Mouse (Mus musculus): ENCODE measurements around the gene Catip. TPM values are rescaled to one million over a fixed set of nuclear protein-coding genes. Genes with fewer than 3 reads are reported as not detected.

Gene Catip
- polyA plus RNA-seq, 1 experiment = 25.9 TPM

GRCm38 (mm10) chr1:74329899-74330431, 31.9 kb upstream of the Catip start:
- TF ChIP-seq POLR2A (IDR thresholded peaks at IDR 0.05; ENCODE audit: control insufficient read depth, low read depth, low read length) = no peak
- no peak for TF ChIP-seq CTCF (IDR thresholded peaks at IDR 0.05; ENCODE audit: control insufficient read depth, insufficient read depth, insufficient replicate concordance, low read depth, low read length)
- no peaks in the 10 kb centered on the region for H3K27me3 ChIP-seq (ENCODE audit: control insufficient read depth, insufficient read depth, low read length)
- no peak overlapping the region for H3K4me3 ChIP-seq (ENCODE audit: control insufficient read depth, low read depth, low read length)
- no peaks in the 10 kb centered on the region for H3K36me3 ChIP-seq (ENCODE audit: control insufficient read depth, insufficient read depth, low read length)
- H3K27ac ChIP-seq (ENCODE audit: control insufficient read depth, insufficient read depth, low read depth, low read length) = no peak overlapping the region
- H3K4me1 ChIP-seq (ENCODE audit: control insufficient read depth, insufficient read depth, low read length) = peaks cover 7% of the 10 kb centered on the region

GRCm38 (mm10) chr1:74331046-74331681, 30.7 kb upstream of the Catip start:
- Histone ChIP-seq H3K27me3 (ENCODE audit: control insufficient read depth, insufficient read depth, low read length) (no peaks in the 10 kb centered on the region), H3K4me1 (ENCODE audit: control insufficient read depth, insufficient read depth, low read length) (peaks cover 9% of the 10 kb centered on the region), H3K4me3 (ENCODE audit: control insufficient read depth, low read depth, low read length) (no peak overlapping the region), H3K27ac (ENCODE audit: control insufficient read depth, insufficient read depth, low read depth, low read length) (peak overlapping the region; percentile 2; the same call in 1 of the 2 replicates), H3K36me3 (ENCODE audit: control insufficient read depth, insufficient read depth, low read length) (no peaks in the 10 kb centered on the region)
- TF ChIP-seq CTCF (IDR thresholded peaks at IDR 0.05; ENCODE audit: control insufficient read depth, insufficient read depth, insufficient replicate concordance, low read depth, low read length) = no peak

- Histone ChIP-seq H3K36me3 (ENCODE audit: control insufficient read depth, insufficient read depth, low read length) (no peaks in the 10 kb centered on the region), H3K27me3 (ENCODE audit: control insufficient read depth, insufficient read depth, low read length) (no peaks in the 10 kb centered on the region), H3K27ac (ENCODE audit: control insufficient read depth, insufficient read depth, low read depth, low read length) (peak overlapping the region; percentile 79), H3K4me1 (ENCODE audit: control insufficient read depth, insufficient read depth, low read length) (peaks cover 11% of the 10 kb centered on the region), H3K4me3 (ENCODE audit: control insufficient read depth, low read depth, low read length) (peak overlapping the region; percentile 90)
- TF ChIP-seq POLR2A (IDR thresholded peaks at IDR 0.05; ENCODE audit: control insufficient read depth, low read depth, low read length) = peak; percentile 67
- no peak; the same call in 1 of the 2 replicates for TF ChIP-seq CTCF (IDR thresholded peaks at IDR 0.05; ENCODE audit: control insufficient read depth, insufficient read depth, insufficient replicate concordance, low read depth, low read length)
Measured at GRCm38 (mm10) chr1:74332241-74332763, 29.6 kb upstream of the Catip start.

DNA sequence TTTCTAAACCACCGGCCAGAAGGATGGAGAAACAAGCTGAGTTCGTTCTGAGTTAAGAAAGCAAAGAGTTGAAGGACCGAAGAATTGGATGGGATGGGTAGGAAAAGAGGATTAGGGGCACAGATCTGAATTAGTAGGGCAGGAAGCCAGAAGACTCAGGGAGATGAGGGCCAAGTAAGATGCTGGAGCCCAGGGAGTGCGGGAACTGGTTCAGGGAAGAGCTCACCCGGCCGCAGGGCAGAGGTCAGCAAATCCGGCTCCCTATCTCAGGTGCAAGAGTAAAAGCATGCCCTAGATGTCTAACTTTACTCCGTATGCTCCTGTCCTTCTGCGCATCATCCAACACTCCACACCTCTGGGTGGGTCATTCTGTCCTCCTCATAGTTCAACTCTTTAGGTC, 29.0 kb upstream of the Catip start:
- no peaks in the 10 kb centered on the region for H3K36me3 ChIP-seq (ENCODE audit: control insufficient read depth, insufficient read depth, low read length)
- peak overlapping the region; percentile 79 for H3K27ac ChIP-seq (ENCODE audit: control insufficient read depth, insufficient read depth, low read depth, low read length)
- no peaks in the 10 kb centered on the region for H3K27me3 ChIP-seq (ENCODE audit: control insufficient read depth, insufficient read depth, low read length)
- H3K4me3 ChIP-seq (ENCODE audit: control insufficient read depth, low read depth, low read length) = peak overlapping the region; percentile 90
- TF ChIP-seq POLR2A (IDR thresholded peaks at IDR 0.05; ENCODE audit: control insufficient read depth, low read depth, low read length) = no peak
- no peak for TF ChIP-seq CTCF (IDR thresholded peaks at IDR 0.05; ENCODE audit: control insufficient read depth, insufficient read depth, insufficient replicate concordance, low read depth, low read length)
- H3K4me1 ChIP-seq (ENCODE audit: control insufficient read depth, insufficient read depth, low read length) = peaks cover 13% of the 10 kb centered on the region

DNA sequence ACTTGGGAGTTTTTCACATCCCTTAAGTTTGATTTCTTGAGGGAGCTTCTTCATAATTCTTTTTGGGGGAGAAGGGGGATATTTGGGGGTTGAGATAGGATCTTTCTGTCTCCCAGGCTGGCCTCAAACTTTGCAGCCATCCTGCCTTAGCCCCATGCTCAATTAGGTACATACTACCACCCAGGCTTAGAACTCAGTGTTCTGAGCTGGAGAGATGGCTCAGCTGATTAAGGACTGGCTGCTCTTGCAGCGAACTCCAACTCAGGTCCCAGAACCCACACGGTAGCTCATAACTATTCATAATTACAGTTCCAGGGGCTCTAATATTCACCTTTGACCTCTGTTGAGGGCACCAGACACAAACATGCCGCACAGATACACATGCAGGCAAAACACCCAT, 27.3 kb upstream of the Catip start:
- Histone ChIP-seq H3K27me3 (ENCODE audit: control insufficient read depth, insufficient read depth, low read length) (no peaks in the 10 kb centered on the region), H3K36me3 (ENCODE audit: control insufficient read depth, insufficient read depth, low read length) (no peaks in the 10 kb centered on the region), H3K27ac (ENCODE audit: control insufficient read depth, insufficient read depth, low read depth, low read length) (no peak overlapping the region), H3K4me3 (ENCODE audit: control insufficient read depth, low read depth, low read length) (no peak overlapping the region), H3K4me1 (ENCODE audit: control insufficient read depth, insufficient read depth, low read length) (peaks cover 13% of the 10 kb centered on the region)
- TF ChIP-seq POLR2A (IDR thresholded peaks at IDR 0.05; ENCODE audit: control insufficient read depth, low read depth, low read length) = no peak
- TF ChIP-seq CTCF (IDR thresholded peaks at IDR 0.05; ENCODE audit: control insufficient read depth, insufficient read depth, insufficient replicate concordance, low read depth, low read length) = no peak

DNA sequence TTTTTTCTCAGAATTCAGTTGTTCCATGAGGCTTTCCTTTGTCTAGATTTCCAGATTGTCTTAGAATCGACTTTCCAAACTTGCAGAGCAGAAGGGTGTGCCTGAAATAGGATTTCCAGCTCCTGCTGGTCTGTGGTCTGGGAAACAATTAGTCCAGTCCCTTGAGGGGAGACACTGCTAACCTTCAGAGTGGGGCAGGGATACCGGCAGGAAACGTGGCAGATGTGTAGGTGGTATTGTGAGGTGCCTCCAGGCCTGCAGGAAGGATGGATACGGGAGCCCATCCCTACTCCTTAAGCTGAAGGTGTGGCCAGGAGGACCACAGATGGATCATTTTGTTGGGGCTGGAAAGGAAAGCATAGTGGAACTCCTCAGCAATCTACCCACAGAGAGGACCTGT, 26.9 kb upstream of the Catip start:
- H3K4me1 ChIP-seq (ENCODE audit: control insufficient read depth, insufficient read depth, low read length) = peaks cover 16% of the 10 kb centered on the region
- H3K27me3 ChIP-seq (ENCODE audit: control insufficient read depth, insufficient read depth, low read length) = no peaks in the 10 kb centered on the region
- H3K4me3 ChIP-seq (ENCODE audit: control insufficient read depth, low read depth, low read length) = no peak overlapping the region
- H3K36me3 ChIP-seq (ENCODE audit: control insufficient read depth, insufficient read depth, low read length) = no peaks in the 10 kb centered on the region
- no peak for TF ChIP-seq CTCF (IDR thresholded peaks at IDR 0.05; ENCODE audit: control insufficient read depth, insufficient read depth, insufficient replicate concordance, low read depth, low read length)
- 0 out of 2 replicates have a peak overlapping the region, but pooled peaks have one; percentile 23 for H3K27ac ChIP-seq (ENCODE audit: control insufficient read depth, insufficient read depth, low read depth, low read length)

GRCm38 (mm10) chr1:74335436-74336170, 26.3 kb upstream of the Catip start:
- Histone ChIP-seq H3K27ac (ENCODE audit: control insufficient read depth, insufficient read depth, low read depth, low read length) (0 out of 2 replicates have a peak overlapping the region, but pooled peaks have one; percentile 23), H3K4me3 (ENCODE audit: control insufficient read depth, low read depth, low read length) (no peak overlapping the region), H3K27me3 (ENCODE audit: control insufficient read depth, insufficient read depth, low read length) (no peaks in the 10 kb centered on the region), H3K4me1 (ENCODE audit: control insufficient read depth, insufficient read depth, low read length) (peaks cover 16% of the 10 kb centered on the region), H3K36me3 (ENCODE audit: control insufficient read depth, insufficient read depth, low read length) (no peaks in the 10 kb centered on the region)
- TF ChIP-seq CTCF (IDR thresholded peaks at IDR 0.05; ENCODE audit: control insufficient read depth, insufficient read depth, insufficient replicate concordance, low read depth, low read length) (no peak), POLR2A (IDR thresholded peaks at IDR 0.05; ENCODE audit: control insufficient read depth, low read depth, low read length) (no peak)

All from testis, adult 2 months (tissue).